Mouse (Mus musculus): ENCODE data around the gene Utp20.

The Utp20 gene

GRCm38 (mm10) chr10:88716986-88717755 is 109.4 kb downstream of the Utp20 start:
- DNase-seq (ENCODE audit: extremely low spot score, low spot score): no peak

- no peak for DNase-seq (ENCODE audit: extremely low spot score, low spot score)
Observed at GRCm38 (mm10) chr10:88715621-88716020, 111.0 kb downstream of the Utp20 start.

- DNase-seq (ENCODE audit: extremely low spot score, low spot score): no peak
Observed at GRCm38 (mm10) chr10:88714744-88715143, 111.9 kb downstream of the Utp20 start.

- no peak for DNase-seq (ENCODE audit: extremely low spot score, low spot score)
Observed at GRCm38 (mm10) chr10:88712359-88712758, 114.2 kb downstream of the Utp20 start.

- DNase-seq (ENCODE audit: extremely low spot score, low spot score): no peak
Observed at GRCm38 (mm10) chr10:88708671-88709523, 117.7 kb downstream of the Utp20 start.

- DNase-seq (ENCODE audit: extremely low spot score, low spot score): no peak
Observed at GRCm38 (mm10) chr10:88700938-88701337, 125.7 kb downstream of the Utp20 start.

Data from neural tube, embryonic 10.5 days (tissue).